Mouse (Mus musculus) T-cell, adult 2 months (primary cell): ENCODE results near the gene Trim9.

Source experiments
- DNase-seq: peaks from one replicate; pipeline ENCODE4 v3.0.0; 2022; ENCODE audit warnings: low spot score

Gene Trim9

DNA sequence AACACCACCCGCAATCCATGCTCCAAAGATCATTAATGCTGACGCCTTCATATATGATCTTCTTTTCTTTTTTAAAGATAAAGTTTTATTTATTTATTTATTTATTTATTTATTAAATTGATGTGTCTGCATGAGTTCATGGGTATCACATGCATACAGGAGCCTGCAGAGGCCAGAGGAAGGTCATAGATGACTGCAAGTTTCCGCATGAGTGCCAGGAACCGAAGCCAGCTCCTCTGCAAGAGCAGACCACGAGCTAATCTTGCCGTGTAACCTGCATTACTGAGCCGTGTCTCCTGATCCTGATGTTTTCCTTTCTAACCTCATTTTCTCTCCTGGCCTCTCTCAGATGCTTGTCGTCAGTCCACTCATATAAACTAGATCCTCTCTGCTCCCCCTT, 133.1 kb downstream of the Trim9 start:
- no peak for DNase-seq

DNA sequence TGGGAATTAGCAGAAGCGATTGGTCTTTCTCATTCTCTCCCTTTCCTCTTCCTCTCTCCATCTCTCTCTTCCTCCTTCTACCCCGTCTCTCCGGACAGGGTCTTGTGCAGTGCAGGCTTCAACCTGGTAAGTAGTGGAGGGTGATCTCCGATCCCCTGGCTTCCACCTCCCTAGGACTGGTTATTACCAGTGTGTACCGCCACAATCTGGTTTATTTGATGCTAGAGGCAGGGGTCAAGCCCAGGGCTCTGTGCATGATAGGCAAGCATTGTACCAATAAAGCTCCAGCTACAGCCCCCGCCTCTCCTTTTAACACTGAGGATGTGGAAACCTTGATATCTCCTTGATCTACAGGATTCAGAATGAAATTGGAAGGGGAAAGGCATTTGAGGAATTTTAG, 133.8 kb downstream of the Trim9 start:
- DNase-seq = no peak

DNA sequence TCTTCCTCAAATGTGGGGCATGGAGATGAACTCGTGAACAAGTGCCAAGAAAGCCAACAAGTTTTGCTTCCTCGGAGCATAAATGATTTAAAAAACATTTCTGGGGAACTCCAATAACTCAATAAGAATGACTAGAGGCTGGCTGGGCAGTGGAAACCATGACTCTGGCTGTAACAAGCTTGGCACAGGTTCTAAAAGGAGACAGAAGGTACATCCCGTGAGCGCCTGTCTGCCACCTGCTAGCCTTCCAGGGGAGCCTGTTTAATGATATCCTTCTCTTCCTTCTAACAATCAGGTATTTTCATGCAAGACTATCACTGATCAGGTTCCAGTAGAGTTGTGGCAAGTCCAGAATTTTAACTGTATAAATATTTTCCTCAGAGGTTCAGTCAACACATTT, 134.9 kb downstream of the Trim9 start:
- DNase-seq = no peak

DNA sequence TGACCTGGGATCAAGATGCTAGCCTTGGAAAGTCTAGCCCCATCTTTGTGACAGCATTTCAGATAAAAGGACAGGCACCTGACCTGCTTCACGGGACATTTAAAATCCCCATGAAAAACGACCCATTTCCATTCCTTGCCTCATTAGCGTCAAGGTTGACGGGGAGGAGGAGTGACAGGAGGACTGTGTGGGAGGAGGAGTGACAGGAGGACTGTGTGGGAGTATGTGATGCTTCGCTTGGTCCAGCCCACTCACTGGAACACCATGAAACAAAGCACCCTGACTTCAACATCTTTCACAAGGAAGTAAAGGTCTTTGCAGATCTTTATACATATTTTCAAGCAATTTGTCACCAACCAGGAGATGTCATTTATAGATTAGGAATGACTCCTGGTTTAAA, 139.2 kb downstream of the Trim9 start:
- DNase-seq = no peak

DNA sequence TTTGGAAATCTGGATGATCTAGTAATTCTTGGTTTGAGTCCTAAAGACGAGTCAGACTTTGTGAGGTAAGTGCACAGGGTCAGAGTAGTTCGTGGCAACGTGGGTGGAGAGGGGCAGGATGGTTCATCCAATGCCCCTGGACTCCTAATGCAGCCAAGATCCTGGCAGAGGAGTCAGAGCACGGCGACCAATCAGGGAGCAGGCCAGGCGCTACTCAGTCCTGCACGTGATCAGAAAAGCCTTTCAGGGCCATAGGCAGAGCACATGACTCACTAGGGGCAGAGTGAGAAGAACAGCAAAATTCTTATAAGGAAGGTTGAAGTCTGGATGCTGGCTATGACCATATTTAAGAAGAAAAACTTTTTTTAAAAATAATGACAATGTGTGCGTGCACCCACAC, 143.0 kb downstream of the Trim9 start:
- no peak for DNase-seq

DNA sequence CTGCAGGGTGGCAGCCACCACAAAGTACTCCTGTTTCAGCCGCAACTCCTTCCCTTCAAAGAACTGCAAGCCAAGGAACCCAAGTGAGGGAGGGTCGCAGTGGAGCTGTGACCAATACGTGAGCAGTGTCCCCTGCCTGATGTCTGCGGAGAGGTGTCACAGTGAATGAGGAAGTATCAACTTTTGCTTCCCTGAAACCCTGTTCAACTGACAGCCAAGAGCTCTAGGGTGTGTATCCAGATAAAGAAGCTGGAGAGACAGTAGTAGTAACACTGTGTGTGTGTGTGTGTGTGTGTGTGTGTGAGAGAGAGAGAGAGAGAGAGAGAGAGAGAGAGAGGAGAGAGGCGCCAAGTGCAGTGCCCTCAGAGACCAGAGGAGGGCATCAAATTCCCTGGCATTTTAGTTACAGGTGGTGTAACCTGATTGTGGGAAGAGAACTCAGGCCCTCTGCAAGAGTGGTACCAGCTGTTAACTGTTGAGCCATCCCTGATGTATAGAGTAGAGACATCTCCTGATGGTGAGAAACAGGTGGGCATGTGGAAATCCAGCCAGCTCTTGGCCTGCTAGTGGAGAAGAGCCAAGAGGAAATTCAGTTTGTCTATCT, 145.4 kb downstream of the Trim9 start:
- no peak for DNase-seq

DNA sequence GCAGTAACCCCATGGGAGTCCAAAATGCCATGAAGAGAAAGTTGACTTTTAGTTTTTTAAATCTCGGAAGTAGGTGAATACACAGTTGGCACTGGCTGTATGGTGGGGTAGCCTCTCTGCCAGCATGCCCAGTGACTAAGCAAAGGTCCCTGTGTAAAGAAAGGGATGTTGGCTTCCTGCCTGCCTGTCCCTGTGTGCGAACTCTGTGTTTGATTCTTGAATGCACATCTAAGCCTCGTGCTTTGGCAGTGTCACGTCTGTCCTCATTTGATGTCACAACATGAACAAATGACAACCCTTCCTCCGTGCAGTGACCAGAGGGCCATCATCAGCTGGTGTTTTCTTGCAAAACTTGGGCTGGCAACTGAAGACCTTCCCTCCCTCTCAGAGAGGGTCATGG, 151.1 kb downstream of the Trim9 start:
- DNase-seq = no peak

DNA sequence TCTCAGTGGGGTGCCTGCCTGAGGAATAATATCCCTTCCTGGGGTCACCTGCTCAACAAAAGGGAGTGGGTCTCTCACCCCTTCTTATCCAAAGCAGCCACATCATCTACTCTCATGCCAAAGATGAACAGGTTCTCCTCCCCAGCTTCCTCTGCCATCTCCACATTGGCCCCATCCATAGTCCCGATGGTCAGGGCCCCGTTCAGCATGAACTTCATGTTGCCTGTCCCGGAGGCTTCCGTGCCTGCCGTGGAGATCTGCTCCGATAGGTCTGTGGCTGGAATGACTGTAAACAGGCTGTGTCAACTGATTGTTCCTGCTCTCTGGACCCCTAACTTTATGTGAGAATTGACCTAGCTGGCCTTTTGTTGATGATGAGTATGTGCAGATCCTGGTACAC, 152.0 kb downstream of the Trim9 start:
- DNase-seq = no peak
